Mouse (Mus musculus) heart, postnatal 36 days (tissue): Measurements from ENCODE around the gene Acy3. TPM values are rescaled to one million over a fixed set of nuclear protein-coding genes. Genes with fewer than 3 reads are reported as not detected.
A peak's percentile ranks its signal among the peaks of the same experiment; 100 is the strongest.
"Not testable (repeated sequence)": the region's sequence is repeated elsewhere in the genome, so short reads cannot be mapped to it uniquely, and the experiment has no call there.

Experiments
- DNase-seq, 2 experiments: peaks; one replicate each; pipeline ENCODE4 v3.0.0; 2021 to 2022
- intact Hi-C: fragments of 180-260 bp; cut with DNase I; formaldehyde crosslinking; loops from one replicate; pipeline ENCODE4 v1.15.1; 2025
- total RNA-seq, 2 experiments: library from RNA; stranded (reverse); gene quantifications; 2 replicates each; pipeline ENCODE4 v1.2.3; 2021

Acy3 gene
- total RNA-seq, 2 experiments from 2014 or later = 22.8 to 24.4 TPM

DNA sequence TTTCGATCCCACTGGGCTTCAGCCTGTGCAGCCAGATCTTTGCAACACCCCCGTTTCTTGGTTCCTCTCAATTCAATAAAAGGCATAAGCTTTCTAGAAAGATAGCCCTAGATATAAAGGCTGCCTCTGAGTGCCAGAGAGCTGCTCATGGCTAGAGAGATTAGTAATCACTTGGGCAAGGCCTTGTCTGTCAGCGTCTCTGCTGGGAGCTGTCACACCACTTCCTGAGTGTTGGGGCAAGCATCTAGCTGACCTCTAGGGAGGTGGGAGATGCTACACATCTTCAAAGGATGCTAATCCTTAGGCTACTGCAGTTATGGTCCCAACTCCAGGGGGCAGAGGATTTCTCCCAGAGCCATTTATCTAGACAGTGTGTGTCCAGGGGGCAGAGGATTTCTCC, 19.1 kb upstream of the Acy3 start:
- no peak for DNase-seq
- intact Hi-C loops = no loop called here

DNA sequence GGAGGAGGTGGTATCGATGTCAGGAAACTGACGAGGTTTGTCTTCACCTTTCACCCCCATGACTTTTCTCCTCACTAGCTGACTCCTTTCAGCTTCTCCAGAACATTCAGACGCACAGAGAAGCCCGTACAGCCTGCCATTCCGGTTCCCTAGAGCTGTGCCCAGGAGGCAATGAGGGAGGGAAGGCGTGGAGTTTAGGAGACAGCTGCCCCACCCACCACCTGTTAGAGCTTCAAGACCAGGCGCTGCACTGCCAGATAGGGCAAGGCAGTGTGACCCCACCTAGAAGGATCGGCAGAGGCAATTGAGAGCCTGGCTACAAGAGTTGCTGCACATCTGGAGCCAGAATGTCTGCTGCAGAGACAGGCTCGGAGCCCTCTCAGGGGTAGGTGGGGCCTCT, 14.1 kb upstream of the Acy3 start, which contains the start of gene Aldh3b2:
Gene Aldh3b2 (plus strand): TSS at position 100 of the 400 bp plus-strand sequence.
- DNase-seq = no peak
- intact Hi-C loops = no loop called here

DNA sequence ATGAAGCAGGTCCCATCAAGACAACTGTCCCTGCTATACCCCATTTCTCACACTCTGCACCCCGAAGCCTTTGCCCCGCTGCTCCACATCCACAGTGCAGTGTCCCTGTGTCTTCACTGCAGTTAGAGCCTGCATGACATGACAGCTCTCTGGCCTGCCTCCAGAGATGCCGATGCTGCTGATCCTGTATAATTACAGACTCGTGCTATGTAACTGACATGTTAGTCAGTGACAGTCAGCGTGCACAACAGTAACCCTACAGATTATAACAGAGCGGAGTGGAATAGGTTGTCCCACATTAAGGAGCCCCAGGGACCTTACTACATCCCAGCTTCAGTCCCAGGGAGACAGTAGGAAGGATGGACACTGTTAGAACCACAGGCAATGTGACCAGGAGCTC, 11.8 kb upstream of the Acy3 start:
- intact Hi-C loops, DNase-seq: not testable (repeated sequence)

DNA sequence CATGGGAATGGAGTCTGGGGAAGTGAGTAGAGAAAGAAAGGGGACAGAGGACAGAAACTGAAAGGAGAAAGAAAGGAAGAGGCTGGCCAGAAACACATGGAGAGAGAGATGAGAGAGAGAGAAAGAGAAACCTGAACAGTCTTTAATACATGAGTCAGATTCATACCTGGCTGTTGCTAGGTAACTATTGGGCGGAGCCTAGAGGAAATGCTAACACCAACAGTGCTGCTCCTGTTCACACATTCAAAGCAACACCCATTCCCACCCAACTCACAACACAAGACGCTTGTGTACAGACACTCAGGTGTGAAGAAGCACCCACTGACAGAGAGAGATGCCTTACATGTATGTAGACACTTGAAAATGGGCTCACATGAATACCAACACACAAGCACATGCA, 10.5 kb upstream of the Acy3 start:
- intact Hi-C loops = no loop called here
- DNase-seq = no peak

DNA sequence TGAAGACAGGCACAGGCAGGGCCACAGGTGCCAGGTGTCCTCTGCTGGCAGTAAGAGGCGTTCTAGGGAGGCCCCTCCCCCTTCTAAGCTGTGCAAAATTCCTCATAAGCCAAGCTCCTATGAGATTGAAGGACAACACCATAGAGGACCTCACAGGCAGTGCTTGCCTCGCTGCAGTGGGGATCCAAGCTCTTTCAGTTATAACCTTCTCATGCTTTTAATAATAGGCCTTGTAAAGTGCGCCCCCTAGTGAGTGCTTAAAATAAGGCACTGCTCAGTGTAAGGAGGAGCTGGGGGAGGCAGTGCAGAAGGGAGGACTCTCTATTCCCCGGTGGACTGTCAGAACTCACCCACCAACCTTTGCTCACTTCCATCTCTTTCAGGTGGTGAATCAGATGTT, 6.1 kb upstream of the Acy3 start:
- peak; percentile 77 to 79 for DNase-seq
- intact Hi-C loops = loop anchor here (1.0 to 5.0 kb wide), 3 partner anchors 34 to 258 kb away; no protein-coding TSS in a partner anchor

DNA sequence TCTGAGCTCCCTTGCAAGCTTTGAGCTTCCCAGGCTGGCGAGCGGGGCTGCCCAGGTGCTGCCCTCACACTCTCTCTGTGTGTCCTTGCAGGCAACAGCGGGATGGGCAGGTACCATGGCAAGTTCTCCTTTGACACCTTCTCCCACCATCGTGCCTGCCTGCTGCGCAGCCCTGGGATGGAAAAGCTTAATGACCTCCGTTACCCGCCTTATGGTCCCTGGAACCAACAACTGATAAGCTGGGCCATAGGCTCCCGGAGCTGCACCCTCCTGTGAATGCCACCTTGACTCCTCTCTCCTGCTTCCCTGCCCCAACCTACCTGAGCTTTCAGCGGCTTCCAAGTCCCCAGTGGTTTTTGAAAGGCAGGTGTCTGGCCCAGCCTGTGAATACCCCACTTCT, 5.5 kb upstream of the Acy3 start:
- no peak for DNase-seq
- intact Hi-C loops = loop anchor here (1.0 to 5.0 kb wide), 3 partner anchors 35 to 259 kb away; no protein-coding TSS in a partner anchor

DNA sequence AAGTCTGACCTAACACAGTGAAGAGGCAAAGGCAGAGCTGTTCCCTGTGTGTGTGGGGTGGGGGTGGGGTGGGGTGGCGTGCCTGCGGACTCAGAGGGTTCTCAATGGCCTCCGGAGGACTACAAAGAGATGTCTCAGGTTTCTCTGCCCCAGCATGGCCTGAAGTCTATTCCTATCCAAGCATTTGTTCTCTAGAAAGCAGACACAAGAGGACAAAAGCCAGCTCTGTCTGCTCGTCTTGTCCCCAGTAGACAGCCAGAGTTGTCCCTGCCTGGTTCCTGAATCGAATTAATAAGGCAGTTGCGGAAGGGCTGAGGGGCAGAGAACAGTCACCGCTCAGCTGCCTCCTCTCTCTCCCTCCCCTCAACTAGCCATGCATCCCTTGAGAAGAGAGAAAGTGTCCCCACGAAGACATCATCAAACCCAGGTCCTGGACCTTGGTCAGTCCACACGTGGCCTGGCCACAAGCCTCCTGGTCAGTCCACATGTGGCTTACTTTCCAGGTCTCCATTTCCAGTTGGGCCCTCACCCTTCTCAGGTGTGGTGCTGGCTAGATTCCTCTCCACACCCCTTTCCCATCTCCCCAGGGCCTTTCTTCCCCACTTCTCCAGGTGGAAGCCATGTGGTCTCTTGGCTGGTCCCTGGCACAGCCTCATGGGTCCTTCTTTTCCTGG, 2.7 kb upstream of the Acy3 start:
- intact Hi-C loops = loop anchor here (5.0 kb wide), 2 partner anchors 191 to 261 kb away; no protein-coding TSS in a partner anchor
- DNase-seq = no peak

DNA sequence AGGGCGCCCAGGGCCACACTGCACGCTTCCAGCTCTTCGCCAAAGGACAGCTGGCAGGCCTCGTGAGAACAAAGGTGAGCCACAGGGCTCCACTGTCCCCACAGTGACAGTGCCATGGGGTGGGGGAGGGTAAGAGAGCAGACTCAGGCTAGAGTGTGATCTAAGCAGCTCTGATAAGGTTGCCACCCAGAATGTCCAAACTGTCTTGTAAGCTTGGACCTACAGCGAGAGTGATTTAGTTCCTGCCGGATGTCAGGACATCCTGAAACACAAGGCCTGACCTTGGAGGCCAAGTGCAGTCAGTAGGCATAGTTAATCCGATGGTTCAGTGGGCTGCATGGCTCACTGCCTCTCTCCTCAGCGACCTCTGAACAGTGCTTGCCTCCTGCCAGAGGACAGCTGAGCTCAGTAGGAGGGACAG, 1.1 kb upstream of the Acy3 start:
- intact Hi-C loops = no loop called here
- DNase-seq = peak; percentile 38 to 54

DNA sequence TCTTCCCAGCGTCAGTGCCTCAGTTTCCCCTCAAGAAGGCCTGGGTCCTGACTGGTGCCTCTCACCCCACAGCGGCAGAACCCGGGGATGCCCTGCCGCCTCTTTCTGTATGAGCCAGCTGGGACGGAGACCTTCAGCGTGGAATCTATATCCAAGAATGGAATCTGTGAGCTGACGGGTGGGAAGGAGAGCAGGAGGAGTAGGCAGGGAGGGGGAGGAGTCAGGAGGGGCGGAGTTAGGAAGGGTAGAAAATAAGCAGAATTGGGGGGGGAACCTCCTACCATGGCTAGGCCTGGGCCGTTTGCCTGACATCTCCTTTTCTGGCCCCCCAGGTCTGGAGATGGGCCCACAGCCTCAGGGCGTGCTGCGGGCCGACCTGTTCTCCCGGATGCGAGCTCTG, 1.7 kb downstream of the Acy3 start:
- no peak for DNase-seq

DNA sequence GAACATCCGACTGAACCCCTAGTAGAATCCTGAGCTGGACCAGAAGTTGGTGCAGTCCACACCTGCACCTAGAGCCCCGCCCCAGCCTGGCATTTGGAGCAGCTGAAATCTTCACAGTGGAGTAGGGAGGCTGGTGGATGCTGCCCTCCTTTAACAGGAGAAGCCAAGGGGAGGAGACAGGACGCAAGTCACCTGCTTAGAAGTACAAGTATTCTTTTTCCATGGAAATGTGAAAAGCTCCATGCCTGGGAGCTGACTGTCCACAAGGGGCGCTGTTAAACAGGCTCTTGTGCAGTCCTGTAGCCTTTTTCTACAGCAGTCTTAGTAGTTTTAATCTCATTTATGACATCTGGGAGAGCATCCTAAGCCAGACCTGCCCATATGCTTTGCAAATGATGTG, 2.4 kb downstream of the Acy3 start:
- intact Hi-C loops = no loop called here
- no peak for DNase-seq

More for the DNA sequence above, 1.7 kb downstream of the Acy3 start:
- intact Hi-C loops = no loop called here

DNA sequence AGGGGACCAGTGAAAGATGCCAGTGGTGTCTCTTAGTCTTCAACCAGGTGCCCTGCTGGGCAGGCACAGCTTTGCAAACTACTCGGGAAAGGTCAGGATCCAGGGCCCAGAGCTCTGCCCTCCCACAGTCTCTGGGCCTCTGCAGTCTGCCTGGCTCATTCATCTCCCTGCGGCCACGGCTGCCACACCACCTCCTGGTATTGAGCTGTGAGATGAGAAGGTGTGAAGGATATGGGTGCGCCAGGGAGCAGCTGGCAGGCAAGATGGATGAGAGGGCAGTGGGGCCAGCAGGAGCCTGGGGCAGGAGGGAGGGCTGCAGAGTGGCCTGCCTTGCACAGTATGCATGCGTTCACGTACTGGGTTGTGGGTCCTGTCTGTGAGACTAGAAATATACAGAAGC, 4.4 kb downstream of the Acy3 start:
- DNase-seq = no peak
- intact Hi-C loops = no loop called here

DNA sequence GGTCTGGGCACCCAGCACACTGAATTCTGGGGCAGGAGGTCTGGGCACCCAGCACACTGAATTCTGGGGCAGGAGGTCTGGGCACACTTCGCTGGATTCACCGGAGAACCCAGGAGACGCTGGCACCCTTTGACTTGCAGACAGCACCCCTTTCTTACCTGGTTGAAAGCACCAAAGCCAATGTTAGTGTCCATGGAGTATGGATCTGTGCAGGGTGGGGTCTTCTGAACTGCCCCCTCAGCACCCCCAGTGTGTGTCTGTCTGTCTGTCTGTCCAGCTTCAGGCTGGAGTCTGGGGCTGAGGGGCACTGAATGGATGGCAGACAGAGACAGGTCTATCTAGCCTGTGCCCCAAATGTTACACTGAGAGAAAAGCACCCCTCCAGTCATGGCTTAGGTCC, 5.2 kb downstream of the Acy3 start:
- DNase-seq = no peak
- intact Hi-C loops = no loop called here

DNA sequence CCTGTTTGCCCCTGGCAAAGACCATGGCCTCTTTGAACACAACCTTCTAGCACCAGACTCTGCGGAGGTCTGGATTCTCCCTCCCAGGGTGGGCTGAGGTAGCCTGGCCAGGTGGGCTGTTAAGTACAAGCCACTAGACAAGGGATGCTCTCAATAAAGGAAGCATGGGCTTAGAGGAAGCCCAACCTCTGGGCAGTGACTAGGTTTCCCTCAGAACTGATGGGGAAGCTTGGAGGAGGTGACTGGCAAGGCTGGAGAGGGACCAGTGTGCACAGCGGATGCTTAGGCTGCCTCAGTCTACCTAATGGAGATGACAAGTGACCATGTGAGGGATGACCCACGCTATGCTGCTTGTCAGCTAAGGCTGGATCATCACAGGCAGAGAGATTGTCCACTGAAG, 5.6 kb downstream of the Acy3 start:
- intact Hi-C loops = no loop called here

DNA sequence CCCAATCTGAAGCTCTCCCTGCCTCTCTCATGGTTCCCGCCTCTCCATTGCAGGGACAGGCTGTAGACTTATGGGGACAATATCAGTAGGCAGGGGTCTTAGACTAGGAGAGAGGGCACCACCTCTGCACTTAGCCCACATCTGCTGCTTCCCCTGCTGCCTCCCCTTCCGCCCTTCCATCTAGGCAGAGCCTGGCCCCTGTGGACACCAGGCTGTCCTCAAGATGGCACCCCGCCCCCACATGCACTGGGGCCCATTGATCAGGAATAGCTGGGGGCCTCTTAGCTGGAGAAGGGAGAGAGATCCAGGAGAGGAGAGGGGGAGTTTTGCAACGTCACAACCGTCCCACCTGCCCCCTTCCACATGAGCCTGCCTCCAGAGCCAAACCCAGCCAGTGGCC, 6.0 kb downstream of the Acy3 start, which contains the start of gene Tbx10:
Gene Tbx10 (plus strand): TSS at position 337 of the 400 bp plus-strand sequence.
- no peak for DNase-seq
- intact Hi-C loops = no loop called here

More for the DNA sequence above, 5.6 kb downstream of the Acy3 start:
- no peak for DNase-seq

DNA sequence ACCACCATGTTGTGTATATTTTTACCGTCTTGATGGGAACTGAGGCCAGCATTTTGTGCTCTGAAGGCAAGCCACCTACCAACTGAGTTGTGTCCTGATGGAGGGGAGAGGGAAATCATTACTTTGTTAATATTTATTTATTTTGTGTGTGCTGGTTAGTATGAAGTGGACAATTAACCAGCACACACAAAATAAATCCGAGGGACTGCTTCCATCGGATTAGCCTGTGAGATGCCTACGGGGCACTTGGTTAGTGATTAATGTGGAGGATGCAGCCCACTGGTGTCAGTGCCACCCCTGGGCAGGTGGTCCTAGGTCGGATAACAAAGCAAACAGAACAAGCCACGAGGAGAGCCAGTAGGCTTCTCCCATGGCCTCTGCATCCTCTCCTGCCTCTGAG, 8.6 kb downstream of the Acy3 start:
- intact Hi-C loops = no loop called here
- DNase-seq = no peak

DNA sequence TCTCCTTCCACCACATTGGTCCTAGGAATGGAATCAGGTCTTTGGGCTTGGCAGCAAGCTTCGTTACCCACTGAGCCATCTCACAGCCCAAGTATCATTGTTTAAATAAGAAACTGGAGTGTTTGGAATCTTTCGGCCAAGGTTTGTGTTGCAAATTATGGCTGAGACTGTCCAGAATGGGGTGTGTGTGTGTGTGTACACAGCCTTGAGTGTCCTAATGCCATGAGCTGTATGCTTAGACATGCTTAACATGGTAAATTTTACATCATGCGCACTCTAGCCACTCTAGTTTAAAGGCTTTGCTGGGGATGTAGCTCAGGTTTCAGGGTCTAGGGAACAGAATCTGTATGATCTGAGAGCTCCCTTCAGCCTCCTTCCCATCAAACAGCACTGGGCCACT, 9.1 kb downstream of the Acy3 start:
- intact Hi-C loops = no loop called here
- no peak for DNase-seq

DNA sequence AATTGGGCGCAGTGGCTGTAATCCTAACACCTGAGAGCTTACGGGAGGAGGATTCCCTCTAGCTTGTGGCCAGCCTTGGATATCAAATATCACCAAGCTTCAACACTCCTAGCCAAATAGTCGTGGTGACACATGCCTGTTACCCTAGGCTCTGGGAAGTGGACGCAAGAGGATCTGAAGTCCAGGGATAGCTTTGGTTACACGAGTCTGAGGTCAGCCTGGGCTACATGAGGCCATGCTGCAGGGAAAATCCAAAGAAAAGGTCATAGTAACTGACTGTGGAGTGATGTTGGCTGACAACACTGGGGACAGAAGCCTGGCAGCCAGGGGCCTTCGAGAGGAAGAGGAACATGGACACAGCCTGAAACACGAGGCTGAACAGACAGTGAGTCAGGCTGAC, 9.7 kb downstream of the Acy3 start:
- DNase-seq = no peak
- intact Hi-C loops = no loop called here

DNA sequence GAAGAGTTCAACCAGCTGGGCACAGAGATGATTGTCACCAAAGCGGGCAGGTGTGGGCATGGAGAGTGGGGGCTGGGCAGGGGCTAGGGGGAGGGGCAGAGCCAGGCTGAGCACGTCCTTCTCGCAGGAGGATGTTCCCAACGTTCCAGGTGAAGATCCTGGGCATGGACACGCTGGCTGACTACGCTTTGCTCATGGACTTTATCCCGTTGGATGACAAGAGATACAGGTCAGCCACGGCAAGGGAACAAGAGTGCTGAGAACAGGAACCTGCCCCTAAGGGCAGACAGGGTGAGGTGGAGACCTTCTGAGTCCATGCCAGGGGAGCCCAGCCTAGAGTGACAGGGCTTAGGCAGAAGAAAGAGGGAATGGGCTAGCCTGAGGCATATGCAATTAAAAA, 10.4 kb downstream of the Acy3 start:
- intact Hi-C loops = no loop called here
- DNase-seq = no peak

DNA sequence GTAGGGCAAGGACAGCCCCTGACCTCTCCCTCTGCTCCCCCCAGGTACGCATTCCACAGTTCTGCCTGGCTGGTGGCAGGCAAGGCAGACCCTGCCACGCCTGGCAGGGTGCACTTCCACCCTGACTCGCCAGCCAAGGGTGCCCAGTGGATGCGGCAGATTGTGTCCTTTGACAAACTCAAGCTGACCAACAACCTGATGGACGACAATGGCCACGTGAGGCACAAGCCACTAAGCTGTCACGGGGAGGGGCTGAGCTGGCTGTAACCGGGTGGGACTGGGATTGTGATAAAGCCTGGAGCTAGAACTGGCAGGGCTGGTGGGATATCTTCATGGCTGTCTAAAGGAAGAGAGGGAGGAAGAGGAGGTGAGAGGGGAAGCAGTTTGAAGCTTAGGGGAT, 10.9 kb downstream of the Acy3 start:
- intact Hi-C loops = no loop called here
- DNase-seq = no peak

DNA sequence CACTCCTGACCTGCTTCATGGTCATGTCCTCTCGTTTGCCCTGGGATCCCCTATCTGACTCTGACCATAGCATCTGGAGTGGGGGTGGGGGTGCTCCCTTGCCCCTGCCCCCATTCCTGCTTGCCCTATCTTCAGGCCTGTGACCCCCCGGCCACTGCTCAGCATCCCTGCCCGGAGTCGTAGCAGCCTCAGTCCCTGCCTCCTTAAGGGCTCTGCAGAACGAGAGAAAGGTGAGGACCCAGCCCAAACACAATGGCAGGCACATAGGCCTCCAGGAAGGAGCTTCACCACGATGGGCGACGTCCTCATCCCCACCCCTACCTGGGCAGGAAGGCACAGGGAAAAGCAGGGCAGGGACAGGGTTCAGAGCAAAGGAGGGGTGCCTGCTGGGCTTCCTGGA, 12.0 kb downstream of the Acy3 start:
- DNase-seq = no peak
- intact Hi-C loops = no loop called here

DNA sequence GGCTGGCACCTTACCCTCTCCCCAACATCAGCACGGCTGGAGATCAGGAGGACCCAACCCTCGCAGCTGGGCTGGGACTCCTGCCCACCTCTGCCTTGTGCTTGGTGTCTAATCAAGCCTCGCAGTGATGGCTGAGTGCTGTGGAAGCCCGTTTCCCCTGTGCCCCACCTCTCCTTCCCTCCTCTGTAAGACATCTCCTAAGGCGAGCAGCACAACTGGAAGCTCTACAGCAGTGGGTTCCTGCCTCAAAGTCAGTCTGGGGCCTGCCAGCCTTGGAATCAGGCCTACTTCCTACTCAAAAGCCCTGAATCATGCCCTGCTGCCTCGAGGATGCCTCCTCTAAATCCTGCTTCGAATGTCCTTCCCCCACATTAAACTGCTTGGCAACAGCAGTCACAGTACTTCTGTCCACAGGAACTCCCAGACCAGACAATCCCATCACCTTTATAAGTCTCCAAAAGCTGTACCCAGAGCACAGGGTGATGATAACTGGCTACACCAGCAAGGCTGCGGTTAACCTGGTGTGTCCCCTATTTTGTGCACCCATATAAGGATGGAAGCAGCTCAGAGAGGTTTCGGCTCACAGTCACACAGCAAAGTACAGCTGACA, 12.9 kb downstream of the Acy3 start:
- intact Hi-C loops = no loop called here

More for the DNA sequence above, 12.9 kb downstream of the Acy3 start:
- DNase-seq = no peak
